Mouse (Mus musculus) MEL (cell line): ENCODE measurements around the gene Olfr561. TPM values are rescaled to one million over a fixed set of nuclear protein-coding genes. Genes with fewer than 3 reads are reported as not detected.

Experiments used
- DNase-seq: peaks from one replicate; pipeline ENCODE4 v3.0.0; 2011; ENCODE audit warnings: low read depth, low spot score
- H3K27ac ChIP-seq: 2 replicates; pipeline ENCODE4 v1.5.1; 2012; ENCODE audit warnings: low read depth, mild to moderate bottlenecking, control low read depth, low read length, moderate library complexity; ENCODE audit not compliant: control insufficient read depth
- H3K27me3 ChIP-seq, 2 experiments: fragments of 150-350 bp in 1 of 2; sonication (generic) in 1 of 2; 2 replicates each; pipeline ENCODE4 v1.6.1; 2012; ENCODE audit warnings: low read length in 2 of 2, mild to moderate bottlenecking in 2 of 2, improper control_type of control experiment in 1 of 2, moderate library complexity in 1 of 2; ENCODE audit not compliant: insufficient read depth in 2 of 2, control insufficient read depth in 1 of 2
- H3K36me3 ChIP-seq, 2 experiments: 2 replicates each; pipeline ENCODE4 v1.6.1; 2012 to 2014; ENCODE audit warnings: low read length in 2 of 2, improper control_type of control experiment in 1 of 2, inconsistent platforms in 1 of 2, mild to moderate bottlenecking in 1 of 2; ENCODE audit not compliant: insufficient read depth in 2 of 2, control insufficient read depth in 1 of 2
- H3K4me1 ChIP-seq, 2 experiments: fragments of 150-350 bp in 1 of 2; sonication (generic) in 1 of 2; 2 replicates each; pipeline ENCODE4 v1.6.1; 2012; ENCODE audit warnings: low read length in 2 of 2, improper control_type of control experiment in 1 of 2, mild to moderate bottlenecking in 1 of 2; ENCODE audit not compliant: insufficient read depth in 2 of 2, control insufficient read depth in 1 of 2
- H3K4me3 ChIP-seq, 2 experiments: fragments of 150-350 bp in 1 of 2; sonication (generic) in 1 of 2; 2 replicates each; pipeline ENCODE4 v1.5.1; 2012; ENCODE audit warnings: low read depth in 2 of 2, low read length in 2 of 2, mild to moderate bottlenecking in 2 of 2, moderate library complexity in 2 of 2, control low read depth in 1 of 2, improper control_type of control experiment in 1 of 2; ENCODE audit not compliant: control insufficient read depth in 1 of 2, insufficient read depth in 1 of 2
- H3K79me2 ChIP-seq: 2 replicates; pipeline ENCODE4 v1.6.1; 2012; ENCODE audit warnings: mild to moderate bottlenecking, low read length, moderate library complexity; ENCODE audit not compliant: control insufficient read depth, poor library complexity, insufficient read depth
- H3K9ac ChIP-seq: 2 replicates; pipeline ENCODE4 v1.6.1; 2012; ENCODE audit warnings: low read depth, mild to moderate bottlenecking, control low read depth, low read length, moderate library complexity; ENCODE audit not compliant: control insufficient read depth, poor library complexity, severe bottlenecking
- H3K9me3 ChIP-seq: fragments of 150-350 bp; sonication (generic); replicated peaks from 2 replicates; pipeline ENCODE4 v1.6.1; 2012; ENCODE audit warnings: mild to moderate bottlenecking, low read length, improper control_type of control experiment, moderate library complexity; ENCODE audit not compliant: insufficient read depth
- CHD2 ChIP-seq: IDR thresholded peaks from 2 replicates; pipeline ENCODE4 v1.6.1; 2011; ENCODE audit warnings: low read length, improper control_type of control experiment
- ELF1 ChIP-seq: IDR thresholded peaks from 2 replicates; pipeline ENCODE4 v1.6.1; 2014; ENCODE audit warnings: low read depth, mild to moderate bottlenecking, inconsistent platforms, low read length, improper control_type of control experiment, moderate library complexity
- EP300 ChIP-seq, 2 experiments: IDR thresholded peaks; 2 replicates each; pipeline ENCODE4 v1.6.1; 2011; ENCODE audit warnings: improper control_type of control experiment in 2 of 2, low read length in 2 of 2, low read depth in 1 of 2, mild to moderate bottlenecking in 1 of 2
- GABPA ChIP-seq: IDR thresholded peaks from 2 replicates; pipeline ENCODE4 v1.6.1; 2012; ENCODE audit warnings: low read depth, mild to moderate bottlenecking, inconsistent platforms, low read length, improper control_type of control experiment, moderate library complexity
- HCFC1 ChIP-seq: IDR thresholded peaks from 2 replicates; pipeline ENCODE4 v1.6.1; 2012; ENCODE audit warnings: low read depth, mild to moderate bottlenecking, inconsistent platforms, low read length, improper control_type of control experiment, moderate library complexity
- KAT2A ChIP-seq: conservative IDR thresholded peaks from 2 replicates; pipeline ENCODE4 v1.6.1; 2012; ENCODE audit warnings: low read depth, low read length, improper control_type of control experiment, inconsistent platforms
- MAZ ChIP-seq: IDR thresholded peaks from 2 replicates; pipeline ENCODE4 v1.6.1; 2012; ENCODE audit warnings: low read depth, mild to moderate bottlenecking, inconsistent platforms, low read length, improper control_type of control experiment
- MYB ChIP-seq: IDR thresholded peaks from 2 replicates; pipeline ENCODE4 v1.6.1; 2011; ENCODE audit warnings: mild to moderate bottlenecking, low read depth, low read length, improper control_type of control experiment
- MYC ChIP-seq: IDR thresholded peaks from 2 replicates; pipeline ENCODE4 v1.6.1; 2011; ENCODE audit warnings: low read depth, mild to moderate bottlenecking, low read length, improper control_type of control experiment, moderate library complexity
- NELFE ChIP-seq: IDR thresholded peaks from 2 replicates; pipeline ENCODE4 v1.6.1; 2011; ENCODE audit warnings: low read depth, low read length, improper control_type of control experiment
- NRF1 ChIP-seq: IDR thresholded peaks from 2 replicates; pipeline ENCODE4 v1.6.1; 2014; ENCODE audit warnings: low read depth, mild to moderate bottlenecking, inconsistent platforms, low read length, improper control_type of control experiment, moderate library complexity; ENCODE audit not compliant: poor library complexity, insufficient read depth, severe bottlenecking
- POLR2A ChIP-seq, 2 experiments: IDR thresholded peaks; 2 replicates each; pipeline ENCODE4 v1.6.1; 2011 to 2012; ENCODE audit warnings: low read length in 2 of 2, mild to moderate bottlenecking in 2 of 2, control low read depth in 1 of 2, improper control_type of control experiment in 1 of 2, low read depth in 1 of 2, moderate library complexity in 1 of 2; ENCODE audit not compliant: control insufficient read depth in 1 of 2, insufficient read depth in 1 of 2, poor library complexity in 1 of 2
- POLR2AphosphoS2 ChIP-seq: IDR thresholded peaks from 2 replicates; pipeline ENCODE4 v1.6.1; 2011; ENCODE audit warnings: low read length, improper control_type of control experiment
- POLR2AphosphoS5 ChIP-seq: IDR thresholded peaks from 2 replicates; pipeline ENCODE4 v1.6.1; 2012; ENCODE audit warnings: low read depth, borderline replicate concordance, mild to moderate bottlenecking, inconsistent platforms, low read length, moderate library complexity, mixed read lengths
- RAD21 ChIP-seq: IDR thresholded peaks from 2 replicates; pipeline ENCODE4 v1.6.1; 2011; ENCODE audit warnings: mild to moderate bottlenecking, low read depth, low read length, improper control_type of control experiment
- RCOR1 ChIP-seq: IDR thresholded peaks from 2 replicates; pipeline ENCODE4 v1.6.1; 2012; ENCODE audit warnings: low read depth, mild to moderate bottlenecking, inconsistent platforms, low read length, improper control_type of control experiment
- SMC3 ChIP-seq: IDR thresholded peaks from 2 replicates; pipeline ENCODE4 v1.6.1; 2011; ENCODE audit warnings: low read depth, low read length, improper control_type of control experiment
- TAL1 ChIP-seq: IDR thresholded peaks from 2 replicates; pipeline ENCODE4 v1.6.1; 2012; ENCODE audit warnings: mild to moderate bottlenecking, inconsistent platforms, low read length, moderate library complexity, mixed read lengths
- TBP ChIP-seq: IDR thresholded peaks from 2 replicates; pipeline ENCODE4 v1.8.0; 2011; ENCODE audit warnings: low read depth, low read length, improper control_type of control experiment
- UBTF ChIP-seq: IDR thresholded peaks from 2 replicates; pipeline ENCODE4 v1.6.1; 2012; ENCODE audit warnings: low read depth, mild to moderate bottlenecking, inconsistent platforms, low read length, improper control_type of control experiment, moderate library complexity, borderline replicate concordance; ENCODE audit not compliant: insufficient read depth
- USF2 ChIP-seq, 2 experiments: IDR thresholded peaks; 2 replicates each; pipeline ENCODE4 v1.6.1; 2011 to 2012; ENCODE audit warnings: improper control_type of control experiment in 2 of 2, low read length in 2 of 2, borderline replicate concordance in 1 of 2, inconsistent platforms in 1 of 2, low read depth in 1 of 2, mild to moderate bottlenecking in 1 of 2; ENCODE audit not compliant: insufficient read depth in 1 of 2
- ZC3H11A ChIP-seq: IDR thresholded peaks from 2 replicates; pipeline ENCODE4 v1.6.1; 2012; ENCODE audit warnings: low read depth, mild to moderate bottlenecking, inconsistent platforms, low read length, improper control_type of control experiment
- ZMIZ1 ChIP-seq: IDR thresholded peaks from 2 replicates; pipeline ENCODE4 v1.6.1; 2012; ENCODE audit warnings: low read depth, mild to moderate bottlenecking, inconsistent platforms, low read length, improper control_type of control experiment, moderate library complexity
- polyA plus RNA-seq, 2 experiments: library from polyadenylated mRNA; stranded (reverse) in 1 of 2; unstranded in 1 of 2; fragments of >175 nt in 1 of 2; fragments of >200 nt in 1 of 2; gene quantifications; 2 replicates each; pipeline versions ENCODE4 v1.2.1 to v1.2.4; 2012; ENCODE audit warnings: low replicate concordance in 2 of 2, low read depth in 1 of 2; ENCODE audit not compliant: insufficient read length in 2 of 2, insufficient read depth in 1 of 2, missing spikeins in 1 of 2
- total RNA-seq: library from RNA; depleted of rRNA; stranded (reverse); fragments of 300-350 nt; gene quantifications from 2 replicates; pipeline ENCODE4 v1.2.3, GENCODE M21; 2012; rRNA removed

Gene Olfr561
- total RNA-seq (not detected in 2 replicates), polyA plus RNA-seq (not detected)

DNA sequence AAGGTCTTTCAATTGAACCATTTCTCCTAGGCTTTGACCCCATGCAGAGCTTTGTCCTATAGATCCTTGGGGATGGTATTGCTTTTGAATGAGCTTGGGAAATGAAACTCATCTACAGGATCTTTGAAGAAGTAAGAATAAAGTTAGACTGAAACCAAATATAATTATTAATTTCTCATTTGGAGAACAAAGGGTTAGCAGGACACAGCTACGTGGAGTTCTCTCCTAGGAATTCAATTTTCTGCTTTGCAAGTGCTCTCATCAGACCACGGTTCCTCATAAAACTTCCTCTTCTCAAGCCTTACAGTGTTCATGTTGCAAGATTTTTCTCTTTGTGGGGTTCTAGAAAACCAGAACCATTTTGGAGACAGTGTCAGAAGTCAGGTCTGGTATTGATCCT is at the start of gene Olfr561:
Gene Olfr561 (plus strand): TSS at position 301 of the 400 bp plus-strand sequence.
- TF ChIP-seq RCOR1 (no peak), POLR2AphosphoS5 (no peak), TAL1 (no peak), TBP (no peak), ELF1 (no peak), USF2 (IDR thresholded peaks at IDR 0.05; ENCODE audit: borderline replicate concordance in 1 of 2, insufficient read depth in 1 of 2, low read depth in 1 of 2, low read length in 2 of 2) (no peak), POLR2AphosphoS2 (no peak), ZMIZ1 (no peak), RAD21 (no peak), MYC (no peak), NRF1 (no peak), HCFC1 (no peak), KAT2A (no peak)
- H3K27ac ChIP-seq = no peak within 1 kb of the TSS

DNA sequence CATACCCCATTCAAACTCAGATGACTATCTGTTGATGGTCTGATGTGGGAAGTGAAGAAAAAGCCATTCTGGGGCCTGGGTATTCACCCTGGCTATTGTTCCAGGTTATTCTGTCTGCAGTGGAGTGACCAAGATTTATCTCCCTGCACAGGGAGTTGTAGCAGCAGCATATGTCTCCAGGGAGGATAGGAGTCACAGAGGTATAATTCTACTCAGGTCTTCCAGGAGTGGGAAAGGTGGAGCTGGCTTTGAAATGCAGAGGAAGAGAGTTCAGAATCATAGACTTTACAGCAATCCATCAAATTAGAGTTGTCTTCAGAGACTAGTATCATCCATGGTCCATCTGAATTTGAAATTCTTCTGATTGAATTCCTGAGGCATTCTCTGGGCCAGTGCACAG is 43.6 kb upstream of the Olfr561 start, which contains the start of gene Olfr559:
Gene Olfr559 (minus strand): TSS at position 101 of the 400 bp plus-strand sequence.
- Histone ChIP-seq H3K27ac (no peak within 1 kb of the TSS), H3K4me1 (no peaks in the 10 kb centered on the region), H3K9ac (no peak within 1 kb of the TSS), H3K36me3 (no peaks in the 10 kb centered on the region), H3K4me3 (no peak within 1 kb of the TSS), H3K79me2 (no peaks in the 10 kb centered on the region), H3K27me3 (no peaks in the 10 kb centered on the region), H3K9me3 (no peaks in the 10 kb centered on the region)
- TF ChIP-seq POLR2A (IDR thresholded peaks at IDR 0.05; ENCODE audit: control insufficient read depth in 1 of 2, insufficient read depth in 1 of 2, low read depth in 1 of 2, low read length in 2 of 2, poor library complexity in 1 of 2) (no peak), EP300 (IDR thresholded peaks at IDR 0.05; ENCODE audit: low read depth in 1 of 2, low read length in 2 of 2) (no peak), NRF1 (no peak), GABPA (no peak), MAZ (no peak), CHD2 (no peak), ZC3H11A (no peak), ZMIZ1 (no peak), NELFE (no peak), SMC3 (no peak), RCOR1 (no peak), MYB (no peak), TAL1 (no peak), UBTF (no peak), POLR2AphosphoS5 (no peak), HCFC1 (no peak)
- no peak for DNase-seq

More for the DNA sequence above, at the start of gene Olfr561:
- Histone ChIP-seq H3K4me3 (no peak within 1 kb of the TSS), H3K9me3 (no peaks in the 10 kb centered on the region), H3K4me1 (no peaks in the 10 kb centered on the region), H3K9ac (no peak within 1 kb of the TSS), H3K27me3 (no peaks in the 10 kb centered on the region), H3K36me3 (no peaks in the 10 kb centered on the region), H3K79me2 (no peaks in the 10 kb centered on the region)
- no peak for DNase-seq
